Mouse (Mus musculus) CH12.LX (cell line): ENCODE results near the gene Dcx. TPM values are rescaled to one million over a fixed set of nuclear protein-coding genes. Genes with fewer than 3 reads are reported as not detected.

Source experiments
- DNase-seq: peaks from one replicate; pipeline ENCODE4 v3.0.0-alpha.2; 2013; ENCODE audit errors: extremely low read depth
- H3K27ac ChIP-seq: 2 replicates; pipeline ENCODE4 v1.5.1; 2012; ENCODE audit warnings: low read depth, mild to moderate bottlenecking, control low read depth, moderate library complexity; ENCODE audit not compliant: insufficient read depth
- H3K27me3 ChIP-seq: replicated peaks from 2 replicates; pipeline ENCODE3; 2012; ENCODE audit warnings: inconsistent platforms
- H3K36me3 ChIP-seq, 2 experiments: replicated peaks in 1 of 2; 2 replicates each; pipeline versions ENCODE3 to v1.6.1; 2012; ENCODE audit warnings: inconsistent platforms in 1 of 2, low read length in 1 of 2, mild to moderate bottlenecking in 1 of 2, mixed read lengths in 1 of 2, moderate library complexity in 1 of 2; ENCODE audit not compliant: control insufficient read depth in 1 of 2, insufficient read depth in 1 of 2
- H3K4me1 ChIP-seq, 2 experiments: 2 replicates each; pipeline ENCODE4 v1.6.1; 2012; ENCODE audit warnings: inconsistent platforms in 1 of 2, moderate library complexity in 1 of 2; ENCODE audit not compliant: insufficient read depth in 2 of 2, control insufficient read depth in 1 of 2
- H3K4me2 ChIP-seq: 2 replicates; pipeline ENCODE4 v1.6.1; 2012; ENCODE audit warnings: low read depth, mild to moderate bottlenecking, control low read depth; ENCODE audit not compliant: poor library complexity, insufficient read depth, severe bottlenecking
- H3K4me3 ChIP-seq, 3 experiments: fragments of 150-350 bp in 1 of 3; sonication (generic) in 1 of 3; replicated peaks in 1 of 3; 2 replicates each; pipeline versions ENCODE3 to v1.5.1; 2011 to 2012; ENCODE audit warnings: low read depth in 2 of 3, low read length in 2 of 3, mild to moderate bottlenecking in 2 of 3, moderate library complexity in 2 of 3, control low read depth in 1 of 3, improper control_type of control experiment in 1 of 3, inconsistent platforms in 1 of 3, mixed read lengths in 1 of 3; ENCODE audit not compliant: poor library complexity in 1 of 3
- H3K79me2 ChIP-seq: replicated peaks from 2 replicates; pipeline ENCODE4 v1.6.1; 2012; ENCODE audit warnings: mild to moderate bottlenecking, moderate library complexity; ENCODE audit not compliant: control insufficient read depth, poor library complexity, insufficient read depth, severe bottlenecking; ENCODE audit errors: extremely low read depth
- H3K9ac ChIP-seq: 2 replicates; pipeline ENCODE4 v1.6.1; 2012; ENCODE audit warnings: low read depth, mild to moderate bottlenecking, control low read depth, moderate library complexity; ENCODE audit not compliant: insufficient read depth
- H3K9me3 ChIP-seq: replicated peaks from 2 replicates; pipeline ENCODE3; 2012; ENCODE audit warnings: low read length, inconsistent platforms, mixed read lengths
- BHLHE40 ChIP-seq: IDR thresholded peaks from 2 replicates; pipeline ENCODE4 v1.6.1; 2011; ENCODE audit warnings: mild to moderate bottlenecking, low read depth, low read length, improper control_type of control experiment
- CTCF ChIP-seq, 2 experiments: IDR thresholded peaks in 1 of 2; conservative IDR thresholded peaks in 1 of 2; 2 replicates each; pipeline ENCODE4 v1.5.1; 2011 to 2012; ENCODE audit warnings: low read depth in 2 of 2, low read length in 2 of 2, improper control_type of control experiment in 1 of 2, inconsistent platforms in 1 of 2, mild to moderate bottlenecking in 1 of 2, moderate library complexity in 1 of 2
- E2F4 ChIP-seq: IDR thresholded peaks from 2 replicates; pipeline ENCODE4 v1.6.1; 2011; ENCODE audit warnings: low read depth, low read length, improper control_type of control experiment; ENCODE audit not compliant: insufficient replicate concordance
- ELF1 ChIP-seq: IDR thresholded peaks from 2 replicates; pipeline ENCODE4 v1.6.1; 2014; ENCODE audit warnings: low read depth, mild to moderate bottlenecking, inconsistent platforms, low read length, improper control_type of control experiment
- HCFC1 ChIP-seq: IDR thresholded peaks from 2 replicates; pipeline ENCODE4 v1.6.1; 2012; ENCODE audit warnings: low read depth, mild to moderate bottlenecking, inconsistent platforms, low read length, improper control_type of control experiment
- JUND ChIP-seq: conservative IDR thresholded peaks from 2 replicates; pipeline ENCODE4 v1.6.1; 2011; ENCODE audit warnings: low read depth, low read length, improper control_type of control experiment
- MEF2A ChIP-seq: IDR thresholded peaks from 2 replicates; pipeline ENCODE4 v1.6.1; 2014; ENCODE audit warnings: low read depth, mild to moderate bottlenecking, inconsistent platforms, low read length, improper control_type of control experiment, borderline replicate concordance
- MXI1 ChIP-seq: IDR thresholded peaks from 2 replicates; pipeline ENCODE4 v1.6.1; 2011; ENCODE audit warnings: mild to moderate bottlenecking, low read depth, low read length, improper control_type of control experiment
- MYC ChIP-seq: IDR thresholded peaks from 2 replicates; pipeline ENCODE4 v1.6.1; 2011; ENCODE audit warnings: low read depth, mild to moderate bottlenecking, improper control_type of control experiment, low read length
- NRF1 ChIP-seq: IDR thresholded peaks from 2 replicates; pipeline ENCODE4 v1.6.1; 2014; ENCODE audit warnings: low read depth, mild to moderate bottlenecking, inconsistent platforms, low read length, improper control_type of control experiment, moderate library complexity
- POLR2A ChIP-seq: IDR thresholded peaks from 2 replicates; pipeline ENCODE4 v1.6.1; 2011; ENCODE audit warnings: low read depth, mild to moderate bottlenecking, improper control_type of control experiment, low read length
- RAD21 ChIP-seq: IDR thresholded peaks from 2 replicates; pipeline ENCODE4 v1.6.1; 2011; ENCODE audit warnings: low read depth, mild to moderate bottlenecking, low read length, improper control_type of control experiment, moderate library complexity
- SMC3 ChIP-seq: IDR thresholded peaks from 2 replicates; pipeline ENCODE4 v1.6.1; 2011; ENCODE audit warnings: low read depth, low read length, improper control_type of control experiment
- dilution Hi-C: fragments of 300-500 bp; cut with MboI; formaldehyde crosslinking; loops from 2 replicates; pipeline ENCODE4 v1.14.3; 2020; ENCODE audit warnings: low sequenced_read_pairs; ENCODE audit not compliant: extremely low pct_unique_long_range_greater_than_20kb, extremely low pct_ligation_motif_present
- in situ Hi-C: fragments of 300-500 bp; cut with MboI; formaldehyde crosslinking; loops from 3 replicates; pipeline ENCODE4 v1.14.3; 2019; ENCODE audit warnings: low sequenced_read_pairs, low pct_ligation_motif_present, low pct_unique_long_range_greater_than_20kb, mixed read lengths
- polyA plus RNA-seq: library from polyadenylated mRNA; unstranded; fragments of >175 nt; gene quantifications from 2 replicates; pipeline ENCODE4 v1.2.1, GENCODE M21; 2012; ENCODE audit warnings: low read depth; ENCODE audit not compliant: insufficient read length
- total RNA-seq, 2 experiments: library from RNA; depleted of rRNA; stranded (reverse); fragments of 300-350 nt in 1 of 2; fragments of >200 nt in 1 of 2; gene quantifications; 2 replicates each; pipeline ENCODE4 v1.2.3; 2012 to 2014

The Dcx gene
- total and polyA plus RNA-seq, 3 experiments = not detected

GRCm38 (mm10) chrX:143818961-143819360 is 114.2 kb downstream of the Dcx start:
- Histone ChIP-seq H3K4me3 (no peak overlapping the region), H3K79me2 (no peaks in the 10 kb centered on the region), H3K4me1 (no peaks in the 10 kb centered on the region), H3K36me3 (no peaks in the 10 kb centered on the region), H3K27me3 (no peaks in the 10 kb centered on the region), H3K9ac (no peak overlapping the region), H3K9me3 (no peaks in the 10 kb centered on the region), H3K27ac (no peak overlapping the region), H3K4me2 (no peak overlapping the region)
- in situ Hi-C loops = no loop called here
- dilution Hi-C loops = no loop called here
- DNase-seq = no peak
- TF ChIP-seq ELF1 (no peak), SMC3 (peak; percentile 28), RAD21 (peak; percentile 8; the same call in 1 of the 2 replicates), CTCF (conservative IDR thresholded peaks at IDR 0.05 in 1 of 2, IDR thresholded peaks at IDR 0.05 in 1 of 2; ENCODE audit: low read depth in 2 of 2, low read length in 2 of 2) (peak in 1 of 2 experiments; percentile 45; a peak in 2 of 4 replicates)

GRCm38 (mm10) chrX:143815948-143816347 is 117.2 kb downstream of the Dcx start:
- H3K27me3 ChIP-seq = no peaks in the 10 kb centered on the region
- dilution Hi-C loops = no loop called here
- H3K9me3 ChIP-seq = no peaks in the 10 kb centered on the region
- in situ Hi-C loops = no loop called here
- DNase-seq = no peak
- H3K4me2 ChIP-seq = no peak overlapping the region
- no peak overlapping the region for H3K4me3 ChIP-seq
- H3K27ac ChIP-seq = no peak overlapping the region
- no peaks in the 10 kb centered on the region for H3K4me1 ChIP-seq
- no peak for TF ChIP-seq MYC
- TF ChIP-seq NRF1 = no peak
- no peak for TF ChIP-seq MXI1
- TF ChIP-seq RAD21 = no peak
- no peak for TF ChIP-seq E2F4
- TF ChIP-seq MEF2A = no peak
- no peak for TF ChIP-seq JUND
- TF ChIP-seq POLR2A = no peak
- TF ChIP-seq SMC3 = no peak
- no peak for TF ChIP-seq BHLHE40
- TF ChIP-seq CTCF (conservative IDR thresholded peaks at IDR 0.05 in 1 of 2, IDR thresholded peaks at IDR 0.05 in 1 of 2; ENCODE audit: low read depth in 2 of 2, low read length in 2 of 2) = no peak
- TF ChIP-seq HCFC1 = no peak
- TF ChIP-seq, all 38 proteins: peak for 0
- Histone ChIP-seq H3K79me2 (no peaks in the 10 kb centered on the region), H3K36me3 (no peaks in the 10 kb centered on the region), H3K9ac (no peak overlapping the region)

Other genes with a start within 250 kb of the Dcx start
- gene Capn6, start 105.9 kb downstream of the Dcx start, total RNA-seq (2012; rRNA removed) = 0.08 TPM in 1 of 2 replicates, not detected in the other
- gene Capn6, start 105.9 kb downstream of the Dcx start, total RNA-seq (2014; rRNA removed) = 0.12 TPM in 1 of 2 replicates, not detected in the other
- 0.07 TPM in 1 of 2 replicates, not detected in the other for gene Capn6, start 105.9 kb downstream of the Dcx start, polyA plus RNA-seq
- gene A730046J19Rik, start 220.4 kb upstream of the Dcx start, total RNA-seq (2012; rRNA removed) = not detected in 2 replicates
- gene A730046J19Rik, start 220.4 kb upstream of the Dcx start, total RNA-seq (2014; rRNA removed) = not detected in 2 replicates
- not detected in 2 replicates for gene A730046J19Rik, start 220.4 kb upstream of the Dcx start, polyA plus RNA-seq